In genomic region chr13:9071008-9071407, GRCm38 (mm10) we compare ENCODE assay signal across 19 mouse cellular contexts.
"Had no signal": no experiment of that assay in that cellular context is flagged by ENCODE, and none has a peak within 500 bp of the region (broad histone marks: within the 10 kb centered on the region; RNA-seq: fewer than 3 reads in every experiment).

No protein-coding gene starts in this region.

- H3K27ac ChIP-seq: limb, embryonic 12.5 days; liver, embryonic 13.5 days; macrophage; midbrain, embryonic 12.5 days; neural tube, embryonic 15.5 days had no signal

- H3K9me3 ChIP-seq: limb, embryonic 12.5 days; liver, embryonic 13.5 days; megakaryocyte, embryonic 14.5 days; midbrain, embryonic 12.5 days; neural tube, embryonic 15.5 days had no signal

- H3K4me1 ChIP-seq: limb, embryonic 12.5 days; liver, embryonic 13.5 days; midbrain, embryonic 12.5 days; neural tube, embryonic 15.5 days had no signal

- H3K4me3 ChIP-seq: limb, embryonic 12.5 days; liver, embryonic 13.5 days; megakaryocyte, embryonic 14.5 days; midbrain, embryonic 12.5 days; myocyte; neural tube, embryonic 15.5 days had no signal

- H3K27me3 ChIP-seq: limb, embryonic 12.5 days; liver, embryonic 13.5 days; midbrain, embryonic 12.5 days; neural tube, embryonic 15.5 days had no signal

- DNase-seq: kidney, adult 8-10 months; kidney, postnatal 25 days; layer of hippocampus, postnatal 36 days; liver; liver, embryonic 13.5 days; liver, postnatal 0 days; lung, postnatal 10 days; right cerebral cortex, adult 18-20 months; right cerebral cortex, postnatal 25 days; thymus, postnatal 36 days had no signal

- ATAC-seq: hindbrain, embryonic 16.5 days; inflammation-experienced regulatory T-cells, adult 6 months; intestine, postnatal 0 days; liver, postnatal 0 days had no signal

- H3K4me2 ChIP-seq: limb, embryonic 12.5 days; liver, embryonic 13.5 days; midbrain, embryonic 12.5 days; neural tube, embryonic 15.5 days had no signal

- H3K9ac ChIP-seq: limb, embryonic 12.5 days; liver, embryonic 13.5 days; liver, postnatal 0 days; midbrain, embryonic 12.5 days; neural tube, embryonic 15.5 days had no signal

- H3K36me3 ChIP-seq: limb, embryonic 12.5 days; liver, embryonic 13.5 days; midbrain, embryonic 12.5 days; neural tube, embryonic 15.5 days had no signal
